Mouse (Mus musculus): Measurements from ENCODE around the gene Polr3f. TPM values are rescaled to one million over a fixed set of nuclear protein-coding genes. Genes with fewer than 3 reads are reported as not detected.

The Polr3f gene
- polyA plus RNA-seq, 1 experiment = 21.1 TPM

- peak; percentile 96 to 99 for DNase-seq (ENCODE audit: extremely low spot score in 1 of 2, low spot score in 1 of 2)
These were observed 28.5 kb downstream of the Polr3f start, which contains the start of gene Sec23b for GRCm38 (mm10) chr2:144555820-144556552. TSS of gene Sec23b (plus strand) at chr2:144556229.

GRCm38 (mm10) chr2:144588723-144589122, 61.2 kb downstream of the Polr3f start:
- no peak for DNase-seq (ENCODE audit: extremely low spot score in 1 of 2, low spot score in 1 of 2)

Other genes with a start within 250 kb of the Polr3f start
- 6.1 and 8.3 TPM in 2 replicates for gene Ovol2, start 195.6 kb upstream of the Polr3f start, polyA plus RNA-seq (2012; rRNA removed)
- 33.0 TPM in 2 replicates for gene Kat14, start 158.7 kb upstream of the Polr3f start, polyA plus RNA-seq (2012; rRNA removed)
- 0.76 and 1.8 TPM in 2 replicates for gene Pet117, start 158.7 kb upstream of the Polr3f start, polyA plus RNA-seq (2012; rRNA removed)
- gene Dzank1, start 304 bp upstream of the Polr3f start, polyA plus RNA-seq (2012; rRNA removed) = 73.6 and 78.2 TPM in 2 replicates
- 31.4 and 33.4 TPM in 2 replicates for gene Rbbp9, start 23.2 kb downstream of the Polr3f start, polyA plus RNA-seq (2012; rRNA removed)
- 44.2 and 50.1 TPM in 2 replicates for gene Sec23b, start 28.5 kb downstream of the Polr3f start, polyA plus RNA-seq (2012; rRNA removed)
- 64.6 and 72.2 TPM in 2 replicates for gene Smim26, start 66.3 kb downstream of the Polr3f start, polyA plus RNA-seq (2012; rRNA removed)
- 57.5 and 68.5 TPM in 2 replicates for gene Dtd1, start 72.2 kb downstream of the Polr3f start, polyA plus RNA-seq (2012; rRNA removed)